Mouse (Mus musculus): ENCODE data around the gene Olfr1489.
"Not testable (repeated sequence)": the region's sequence is repeated elsewhere in the genome, so short reads cannot be mapped to it uniquely, and the experiment has no call there.

Olfr1489 gene

DNA sequence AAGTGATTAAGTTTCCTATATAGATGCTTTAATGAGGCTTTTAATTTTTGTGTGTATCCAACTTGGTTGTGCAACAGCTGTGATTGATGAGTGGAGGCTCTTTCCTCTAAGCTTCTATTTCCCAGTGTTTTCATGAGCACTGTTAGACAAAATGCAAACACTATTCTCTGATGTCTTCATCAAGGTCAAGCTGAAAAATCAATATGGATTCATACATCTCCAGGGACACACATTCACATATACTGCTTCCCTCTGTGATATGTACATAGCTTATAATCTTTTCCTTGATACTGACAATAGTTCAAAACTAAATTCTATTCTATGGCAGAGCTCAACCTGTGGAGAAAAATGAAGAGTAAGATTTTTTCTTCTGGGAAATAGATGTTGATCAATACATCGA lies at the start of gene Olfr1489:
TSS of gene Olfr1489 (plus strand) at position 301 of the 400 bp plus-strand sequence.
- no peak for DNase-seq (ENCODE audit: extremely low spot score, low read depth, low spot score)

DNA sequence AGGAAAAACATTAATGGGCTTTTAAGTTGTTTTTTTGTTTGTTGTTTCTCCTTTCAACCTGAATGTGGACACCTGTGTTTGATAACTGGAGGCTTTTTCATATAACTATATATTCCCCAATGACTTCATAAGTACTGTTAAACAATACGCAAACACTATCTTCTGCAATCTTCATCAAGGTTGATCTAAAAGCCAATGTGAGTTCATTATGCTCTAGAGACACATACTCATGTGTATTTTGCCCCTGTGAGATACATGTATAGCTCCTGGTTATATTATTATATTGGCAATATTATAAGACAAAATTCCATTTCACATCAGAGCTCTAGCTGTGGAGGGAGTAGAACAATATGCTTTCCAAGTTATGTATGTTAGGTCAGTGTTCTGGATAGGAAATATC lies 48.2 kb upstream of the Olfr1489 start, which contains the start of gene Olfr1484:
TSS of gene Olfr1484 (plus strand) at position 301 of the 400 bp plus-strand sequence.
- no peak for DNase-seq (ENCODE audit: extremely low spot score, low read depth, low spot score)

DNA sequence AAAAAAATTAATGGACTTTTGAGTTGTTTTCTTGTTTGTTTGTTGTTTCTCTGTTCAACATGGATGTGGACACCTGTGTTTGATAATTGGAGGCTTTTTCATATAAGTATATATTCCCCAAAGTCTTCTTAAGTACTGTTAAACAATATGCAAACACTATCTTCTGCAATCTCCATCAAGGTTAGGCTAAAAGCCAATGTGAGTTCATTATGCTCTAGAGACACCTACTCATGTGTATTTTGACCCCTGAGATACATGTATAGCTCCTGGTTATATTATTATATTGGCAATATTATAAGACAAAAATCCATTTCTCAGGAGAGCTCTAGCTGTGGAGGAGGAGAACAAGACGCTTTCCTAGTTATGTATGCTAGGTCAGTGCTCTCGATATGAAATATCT lies 14.3 kb upstream of the Olfr1489 start, which contains the start of gene Olfr1487:
TSS of gene Olfr1487 (plus strand) at position 301 of the 400 bp plus-strand sequence.
- not testable (repeated sequence) for DNase-seq (ENCODE audit: extremely low spot score, low read depth, low spot score)

DNA sequence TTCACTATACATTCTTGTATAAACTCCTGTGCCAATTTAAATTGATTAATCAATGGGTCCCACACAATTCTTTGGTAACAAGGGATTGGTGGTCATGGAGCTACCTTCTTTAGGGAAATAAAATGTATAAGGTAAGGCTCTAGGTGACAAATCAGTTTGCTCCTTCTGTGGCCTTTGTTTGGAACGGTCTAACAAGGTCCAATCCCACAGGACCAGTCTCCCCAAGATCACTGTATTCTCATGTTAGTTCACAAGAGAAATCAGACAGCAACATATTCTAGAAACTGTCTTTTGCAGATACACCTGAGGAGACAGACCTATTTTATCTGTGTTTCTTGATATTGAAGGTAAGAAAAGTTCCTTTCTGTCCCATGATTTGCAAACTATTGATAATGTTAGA lies 19.4 kb downstream of the Olfr1489 start, which contains the start of gene Olfr1490:
TSS of gene Olfr1490 (plus strand) at position 301 of the 400 bp plus-strand sequence.
- no peak for DNase-seq (ENCODE audit: extremely low spot score, low read depth, low spot score)

Measured in hindlimb bud, embryonic 11.5 days (tissue).